Mouse (Mus musculus): ENCODE data around the gene Rnf216.
A peak's percentile ranks its signal among the peaks of the same experiment; 100 is the strongest.

The Rnf216 gene

DNA sequence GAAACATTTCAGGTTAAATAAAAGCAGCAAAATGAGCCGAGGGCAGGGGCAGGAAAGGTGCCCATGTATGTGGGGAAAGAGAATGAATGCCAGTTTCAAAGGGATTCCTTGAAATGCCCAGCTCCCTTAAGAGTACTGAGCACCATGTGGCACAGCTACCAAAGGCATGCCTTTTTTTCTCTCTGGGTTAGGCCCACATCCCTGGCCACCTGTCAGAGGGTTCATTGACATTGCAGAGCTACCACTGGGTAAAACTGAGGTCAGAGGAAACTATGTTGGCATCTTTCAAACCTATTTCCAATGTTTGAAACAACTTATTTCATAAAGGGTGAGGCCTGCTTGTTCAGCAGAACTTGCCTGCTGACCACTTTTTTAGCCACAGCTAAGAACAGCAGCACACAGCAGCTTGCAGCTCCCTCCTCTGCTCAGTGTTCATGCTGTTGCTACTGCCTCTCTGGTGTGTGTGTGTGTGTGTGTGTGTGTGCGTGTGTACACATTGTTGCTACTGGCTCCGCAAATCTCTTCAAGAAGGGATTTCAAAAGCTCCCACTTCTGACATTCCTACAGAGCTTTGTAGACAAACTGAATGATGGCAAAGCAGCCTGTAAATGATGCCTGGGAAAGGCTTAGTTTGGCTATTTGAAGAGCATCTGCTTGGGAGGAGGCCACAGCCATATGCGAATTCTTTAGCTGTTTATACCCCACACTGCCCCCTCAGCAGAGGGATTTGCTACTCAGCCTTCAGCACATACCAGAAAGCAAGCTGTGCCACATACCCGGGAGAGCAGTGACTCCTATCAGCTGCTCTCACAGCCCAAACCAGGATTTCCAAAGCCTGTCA, 59.4 kb downstream of the Rnf216 start:
- no peak for DNase-seq (ENCODE audit: low read depth)

DNA sequence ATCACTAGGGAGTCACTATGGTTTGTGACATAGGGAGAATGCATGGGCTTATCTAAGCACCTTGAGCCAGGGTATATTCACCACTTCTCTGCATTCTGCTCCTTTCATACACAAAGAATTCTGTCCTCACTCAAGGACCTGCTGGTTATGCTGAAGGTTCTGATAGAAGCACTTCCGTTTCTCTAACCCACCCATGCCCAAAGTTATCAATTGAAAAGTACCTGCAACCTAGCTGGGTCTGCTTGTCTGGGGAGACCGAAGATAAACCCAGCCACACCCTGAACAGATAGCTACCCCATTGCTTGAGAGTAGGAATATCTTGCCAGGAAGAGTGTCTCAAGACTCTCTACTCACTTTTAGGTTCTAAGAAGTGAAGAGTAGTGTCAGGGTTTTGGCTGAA, 60.1 kb downstream of the Rnf216 start:
- no peak for DNase-seq (ENCODE audit: low read depth)

DNA sequence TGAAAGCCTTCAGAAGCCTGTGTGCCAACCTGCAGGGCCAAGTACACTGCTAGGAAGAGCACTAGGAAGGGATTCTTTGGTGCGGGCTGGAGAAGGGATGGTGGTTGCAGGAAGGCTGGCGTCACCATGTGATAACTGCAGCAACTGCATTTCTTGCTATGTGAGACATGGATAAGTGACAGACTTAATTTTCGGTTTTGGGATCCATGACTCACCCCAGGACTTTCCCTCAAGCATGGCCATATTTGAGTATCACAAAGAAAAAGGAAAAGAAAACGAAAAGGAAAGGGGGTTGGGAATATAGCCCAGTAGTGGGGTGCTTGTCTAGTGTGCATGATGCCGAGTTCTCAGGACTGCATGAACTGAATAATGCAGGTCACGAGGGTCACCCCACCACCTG, 60.9 kb downstream of the Rnf216 start:
- no peak for DNase-seq (ENCODE audit: low read depth)

DNA sequence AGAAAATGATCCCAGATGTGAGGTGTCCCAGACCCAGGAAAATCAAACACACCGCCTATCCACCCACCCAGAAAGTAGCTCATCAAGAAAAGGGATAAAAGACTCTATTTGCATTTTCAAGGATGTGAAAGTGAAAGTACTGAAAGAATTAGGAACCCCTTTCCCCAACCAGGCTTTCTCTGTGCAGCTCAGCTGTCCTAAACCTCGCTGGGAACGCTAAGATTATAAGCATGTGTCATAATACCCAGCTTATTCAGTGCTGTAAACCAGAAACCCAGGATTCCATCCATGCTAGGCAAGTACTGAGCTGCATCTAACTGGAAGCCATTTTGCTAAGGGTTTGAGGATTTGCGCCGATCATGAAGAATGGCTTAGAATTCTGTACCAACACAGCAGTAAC, 62.5 kb downstream of the Rnf216 start:
- DNase-seq (ENCODE audit: low read depth) = no peak

DNA sequence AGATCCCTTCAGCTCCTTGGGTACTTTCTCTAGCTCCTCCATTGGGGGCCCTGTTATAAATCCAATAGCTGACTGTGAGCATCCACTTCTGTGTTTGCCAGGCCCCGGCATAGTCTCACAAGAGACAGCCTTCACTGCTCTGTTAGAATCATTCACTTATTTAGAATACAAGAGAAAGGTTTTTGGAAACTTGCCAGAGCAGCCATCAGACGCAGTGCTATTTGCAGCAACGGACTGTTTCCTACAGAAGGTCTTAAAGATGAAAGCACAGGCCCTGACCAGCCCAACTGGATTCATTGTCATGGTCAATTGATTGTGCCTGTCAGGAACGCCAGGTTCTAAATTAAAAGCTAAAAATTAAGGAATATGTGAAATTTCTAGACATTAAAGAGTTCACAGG, 63.0 kb downstream of the Rnf216 start:
- no peak for DNase-seq (ENCODE audit: low read depth)

DNA sequence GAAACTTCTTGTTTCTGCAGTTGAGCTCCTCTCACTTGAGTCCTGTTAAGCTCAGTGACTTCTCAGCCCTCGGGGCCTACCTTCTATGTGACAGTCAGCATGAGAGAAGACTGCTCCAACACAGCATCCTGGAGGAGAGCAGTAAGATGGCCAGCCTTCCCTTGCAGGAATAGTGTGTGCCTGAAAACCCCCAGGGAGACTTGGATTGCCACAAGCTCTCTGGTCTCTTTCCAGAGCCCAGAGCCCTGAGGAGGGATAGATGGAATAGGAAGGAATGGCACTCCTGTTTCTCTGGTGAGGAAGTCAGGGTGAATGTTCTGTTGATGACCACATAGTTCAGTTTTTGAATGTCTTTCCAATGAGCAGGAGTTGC, 63.8 kb downstream of the Rnf216 start:
- no peak for DNase-seq (ENCODE audit: low read depth)

DNA sequence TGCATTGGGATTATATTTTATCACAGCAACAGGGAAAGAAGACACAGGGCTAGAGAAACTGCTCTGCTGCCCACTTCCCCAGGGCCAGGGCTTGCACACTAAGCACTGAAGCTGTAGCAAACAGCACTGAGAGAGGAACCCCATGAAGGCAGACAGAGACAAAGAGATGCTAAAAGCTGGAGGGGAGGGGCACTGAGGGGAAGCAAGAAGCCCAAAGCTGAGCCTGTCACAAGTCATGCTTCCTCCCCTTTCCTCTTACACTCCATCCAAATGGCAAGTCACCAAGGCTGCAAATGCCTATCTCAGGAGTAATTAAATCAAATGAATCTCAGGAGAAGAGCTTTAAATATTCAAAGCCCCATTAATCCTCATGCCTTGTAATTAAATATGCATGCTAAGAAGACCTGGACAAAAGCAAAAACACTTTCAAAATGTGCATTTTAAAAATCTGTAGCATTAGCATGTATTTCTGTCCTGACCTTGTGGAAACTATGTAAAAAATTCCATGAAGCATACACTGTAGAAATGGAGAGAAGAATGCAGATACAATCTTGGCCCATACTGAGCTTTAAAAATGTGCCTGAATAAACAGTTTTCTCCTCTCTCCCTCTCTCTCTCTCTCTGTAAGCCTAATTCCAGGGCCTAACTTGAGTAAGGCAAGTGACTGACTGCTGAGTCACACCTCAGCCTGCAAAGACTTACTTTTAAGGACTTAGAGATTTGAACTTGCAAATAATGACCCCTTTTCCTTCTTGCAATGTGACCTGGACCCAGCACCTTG, 64.4 kb downstream of the Rnf216 start:
- no peak for DNase-seq (ENCODE audit: low read depth)

DNA sequence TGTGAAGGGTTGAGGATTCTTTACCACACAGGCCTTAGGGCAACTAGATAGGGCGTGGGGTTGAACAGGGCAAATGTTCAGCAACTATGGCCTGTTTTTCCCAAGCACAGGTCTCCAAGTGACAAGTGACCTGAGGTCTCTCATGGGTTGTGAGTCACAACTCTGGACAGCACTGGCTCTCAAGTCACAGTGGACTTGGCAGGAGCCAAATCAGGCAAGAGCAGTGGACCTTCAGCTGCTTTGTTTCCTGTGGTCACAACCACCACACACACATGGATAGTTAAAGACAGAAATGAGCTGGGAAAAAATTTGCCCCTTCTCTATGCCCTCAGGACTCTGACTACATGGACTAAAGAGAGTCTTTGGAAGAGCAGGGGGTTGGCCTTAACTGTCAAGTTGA, 65.2 kb downstream of the Rnf216 start:
- DNase-seq (ENCODE audit: low read depth) = no peak

DNA sequence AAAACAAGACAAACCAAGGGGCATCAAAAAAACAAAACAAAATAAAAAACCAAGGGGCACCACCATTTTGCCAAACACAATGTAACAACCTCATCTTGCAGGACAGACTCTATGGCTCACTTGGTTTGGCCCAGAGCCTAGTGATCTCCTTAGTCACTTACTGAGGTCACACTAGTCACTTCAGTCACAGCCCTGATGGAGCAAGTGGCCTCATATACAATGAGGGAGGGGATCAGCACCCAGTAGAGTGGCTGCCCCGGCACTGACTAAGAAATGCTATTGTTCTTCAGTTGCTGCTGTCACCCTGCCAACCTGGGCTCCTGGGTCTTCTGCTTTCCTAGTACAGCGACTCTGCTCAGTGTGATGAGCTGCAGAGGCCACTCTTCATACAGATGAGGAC, 68.9 kb downstream of the Rnf216 start:
- DNase-seq (ENCODE audit: low read depth) = no peak

DNA sequence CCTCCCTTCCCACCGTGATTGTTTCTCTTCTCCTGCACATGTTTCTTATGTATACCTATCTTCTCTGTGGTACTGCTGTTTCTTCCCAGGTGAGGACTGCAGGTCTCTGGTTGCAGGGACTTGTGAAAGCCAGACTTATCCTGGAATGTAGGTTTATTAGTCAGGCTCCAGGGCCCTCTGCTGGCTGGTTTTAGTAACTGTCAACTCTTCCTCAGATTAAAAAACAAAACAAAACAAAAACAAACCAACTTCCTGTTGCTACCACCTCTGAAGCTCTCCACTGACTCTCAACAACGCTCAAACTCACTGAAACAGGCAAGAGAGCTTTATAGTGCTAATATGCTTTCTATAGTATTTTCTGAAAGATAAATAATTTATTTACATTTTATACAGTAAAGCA, 69.5 kb downstream of the Rnf216 start:
- DNase-seq (ENCODE audit: low read depth) = no peak

DNA sequence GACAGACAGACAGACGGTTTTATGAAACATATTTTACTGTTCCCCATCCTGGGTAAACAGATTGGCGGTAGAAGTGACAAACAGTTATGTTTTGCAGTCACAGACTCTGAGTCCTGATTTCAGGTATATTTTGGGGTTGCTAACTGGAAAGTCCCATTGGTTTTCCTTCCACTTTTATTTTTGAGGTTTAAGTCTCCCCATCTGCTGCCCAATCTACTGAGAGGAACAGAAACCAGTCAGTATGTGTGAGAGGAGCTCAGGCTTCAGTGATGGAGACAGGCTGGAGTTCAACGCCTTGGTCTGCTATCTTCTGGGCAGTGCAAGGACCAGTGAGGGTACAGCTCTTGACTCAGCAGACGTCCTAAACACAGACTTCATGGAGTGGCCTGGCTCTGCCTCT, 74.0 kb downstream of the Rnf216 start:
- DNase-seq (ENCODE audit: low read depth) = no peak

DNA sequence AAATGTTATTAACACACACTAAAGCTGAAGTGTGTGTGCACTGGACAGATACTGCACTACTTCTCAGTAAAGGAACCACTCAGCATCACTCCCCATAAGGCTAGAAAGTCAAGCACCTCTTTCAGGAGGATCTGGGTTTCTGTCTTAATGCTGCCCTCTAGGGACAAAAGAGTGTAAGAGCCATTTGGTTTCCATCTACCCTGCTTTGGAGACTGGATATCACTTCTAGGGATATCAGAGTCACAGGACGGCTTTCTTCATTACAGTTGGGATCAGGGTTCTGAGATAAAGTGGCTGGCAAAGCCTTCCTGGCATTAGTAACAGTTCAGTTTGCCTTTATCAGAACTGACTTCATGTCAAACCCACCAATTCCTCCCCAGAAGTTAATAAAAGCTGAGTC, 75.6 kb downstream of the Rnf216 start:
- peak; percentile 79 for DNase-seq (ENCODE audit: low read depth)

DNA sequence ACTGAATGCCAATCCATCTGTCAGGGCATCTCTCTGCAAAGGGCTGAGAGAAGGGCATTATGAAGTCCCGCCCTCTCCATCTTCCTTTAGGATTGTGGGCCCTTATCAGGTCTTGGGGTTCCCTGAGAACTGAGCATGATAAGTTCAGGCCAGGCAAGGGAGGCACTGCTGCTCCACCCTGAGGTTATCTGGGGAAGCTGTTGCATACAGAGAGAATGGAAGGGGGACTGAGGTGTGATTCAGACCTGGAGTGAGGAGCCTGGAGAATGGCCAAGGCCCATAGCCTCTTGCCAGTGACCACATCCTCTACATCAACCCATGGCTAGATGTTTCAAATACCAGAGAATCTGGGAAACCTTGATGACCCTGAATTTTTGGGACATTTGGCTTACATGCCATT, 76.7 kb downstream of the Rnf216 start:
- DNase-seq (ENCODE audit: low read depth) = no peak

DNA sequence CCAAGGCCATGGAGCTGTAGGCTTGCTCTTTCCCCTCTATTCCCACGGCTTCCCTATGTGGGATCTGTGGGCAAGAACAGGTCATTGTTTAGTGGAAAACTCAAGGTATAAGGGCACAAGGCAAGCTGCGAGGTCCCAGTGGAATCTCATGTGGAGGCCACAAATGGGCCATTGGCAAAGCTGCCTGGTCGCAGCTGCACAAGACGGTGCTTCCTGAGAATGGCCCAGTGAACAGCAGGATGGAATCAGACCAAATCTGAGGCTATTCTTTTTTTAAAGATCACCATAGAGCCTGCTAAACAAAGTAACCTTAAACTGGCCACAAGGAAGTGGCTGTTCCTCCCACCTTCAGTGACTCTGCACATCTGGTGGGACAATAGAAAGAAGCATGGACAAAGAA, 77.5 kb downstream of the Rnf216 start:
- DNase-seq (ENCODE audit: low read depth) = no peak

DNA sequence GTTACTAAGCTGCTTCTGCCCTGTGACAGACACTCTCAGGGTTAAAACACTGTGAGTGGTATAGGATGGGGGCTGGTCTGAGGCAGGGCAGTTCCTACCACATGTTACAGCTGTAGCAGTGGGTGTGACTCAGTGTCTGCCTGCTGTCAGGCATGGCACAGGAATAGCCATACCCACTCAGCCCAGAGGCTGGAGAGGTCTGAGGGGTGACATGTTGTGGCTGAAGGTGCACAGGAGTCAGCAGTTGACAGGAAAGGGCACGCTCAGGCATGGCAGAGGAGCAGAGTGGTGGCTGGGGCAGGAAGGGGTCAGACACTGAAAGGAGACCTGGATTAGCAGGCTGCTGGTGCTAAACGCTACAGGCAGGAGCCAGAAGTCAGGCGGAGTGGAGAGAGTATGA, 78.7 kb downstream of the Rnf216 start:
- no peak for DNase-seq (ENCODE audit: low read depth)

DNA sequence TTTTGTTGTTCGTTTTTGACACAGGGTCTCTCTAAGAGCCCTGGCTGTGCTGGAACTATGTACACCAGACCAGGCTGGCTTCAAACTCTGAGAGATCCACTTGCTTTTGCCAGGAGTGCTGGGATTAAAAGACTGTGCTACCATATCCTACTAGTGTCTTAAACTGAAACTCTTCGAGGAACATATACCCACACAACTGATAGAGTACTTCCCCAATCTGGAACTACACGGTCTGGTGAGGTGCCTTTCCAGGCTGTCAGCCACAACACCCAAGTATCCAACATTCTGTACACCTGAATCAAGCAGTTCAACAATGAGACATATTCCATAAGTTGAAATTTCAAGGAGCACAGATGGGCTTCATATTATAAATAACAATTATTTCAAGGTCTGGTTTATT, 79.5 kb downstream of the Rnf216 start:
- no peak for DNase-seq (ENCODE audit: low read depth)

DNA sequence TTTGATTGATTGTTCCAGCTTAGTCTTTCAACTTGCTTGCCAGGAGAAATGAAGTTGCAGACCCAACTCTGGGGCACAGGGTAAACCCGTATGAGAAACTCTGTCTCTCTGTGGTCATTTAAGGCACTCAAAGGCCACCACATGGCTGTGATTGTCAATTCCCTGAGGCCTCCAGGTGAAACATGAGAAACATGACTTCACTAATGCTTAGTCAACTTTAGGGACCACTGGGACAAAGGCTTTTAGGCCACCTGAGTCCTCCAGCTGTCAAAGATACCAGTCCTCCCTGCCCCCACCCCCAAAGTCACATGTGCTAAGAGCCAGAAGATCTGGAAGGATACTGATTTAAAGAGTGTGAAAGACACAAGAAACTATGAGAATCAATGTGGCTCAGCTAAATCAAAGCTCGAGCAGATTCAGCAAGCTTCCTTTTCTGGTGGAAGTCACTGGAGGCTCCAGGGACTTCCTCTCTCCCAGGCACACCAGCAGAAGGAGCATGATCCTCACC, 80.1 kb downstream of the Rnf216 start:
- DNase-seq (ENCODE audit: low read depth) = no peak

DNA sequence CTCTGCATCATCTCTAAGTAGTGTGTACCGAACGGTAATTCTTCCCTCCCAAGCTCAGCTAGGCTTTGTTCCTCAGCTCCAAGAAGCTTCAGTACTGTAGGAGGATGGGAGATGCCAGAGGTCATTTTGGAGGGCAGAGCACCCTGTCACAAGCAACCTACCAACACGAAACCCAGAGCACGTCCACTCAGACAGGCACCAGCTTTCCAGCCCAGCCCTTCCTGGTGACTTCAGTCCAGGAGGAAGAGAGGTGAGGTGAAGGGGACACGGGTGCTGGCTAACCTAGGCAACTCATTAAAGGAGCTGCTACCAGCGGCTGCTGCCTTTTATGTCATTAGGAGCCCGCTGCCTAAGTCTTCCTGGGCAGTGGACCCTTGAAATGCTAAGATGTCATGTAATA, 81.1 kb downstream of the Rnf216 start:
- no peak for DNase-seq (ENCODE audit: low read depth)

DNA sequence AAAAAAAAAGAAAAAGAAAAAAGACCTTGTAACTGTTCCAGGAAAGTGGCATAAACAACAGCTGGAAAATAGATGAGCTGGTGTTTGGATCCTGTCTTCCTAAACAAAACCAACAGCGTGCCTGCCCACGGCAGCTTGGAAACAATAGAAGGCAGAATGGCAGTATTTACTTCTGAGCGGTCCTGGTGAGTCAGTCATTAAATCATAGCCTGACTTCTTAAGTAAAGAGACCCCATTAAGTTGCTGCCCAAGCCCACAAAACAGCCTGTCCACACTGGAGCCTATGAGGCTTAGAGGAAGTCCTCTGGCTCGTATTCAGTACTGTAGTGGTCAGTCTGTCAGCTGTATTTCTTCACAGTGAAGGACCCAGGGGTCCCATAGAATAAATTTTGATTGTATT, 81.6 kb downstream of the Rnf216 start:
- DNase-seq (ENCODE audit: low read depth) = no peak

DNA sequence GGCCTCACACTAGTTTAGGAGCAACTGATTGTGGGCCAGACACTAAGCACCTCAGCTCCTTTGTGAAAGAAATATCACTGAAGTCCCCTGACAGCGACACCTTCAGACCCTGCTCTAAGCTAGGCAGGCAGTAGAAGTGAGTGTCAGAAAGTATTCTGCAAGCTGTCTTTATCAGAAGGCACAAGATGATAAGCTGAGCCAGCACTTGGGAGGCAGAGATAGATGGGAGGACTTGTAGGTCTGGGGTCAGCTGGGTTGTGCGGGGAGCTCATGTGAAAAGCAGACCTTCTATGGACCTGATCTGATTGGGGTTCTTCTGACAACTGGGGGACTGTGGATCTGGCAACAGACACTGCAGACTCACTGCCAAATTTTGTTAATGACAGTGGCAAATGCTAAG, 88.9 kb downstream of the Rnf216 start:
- DNase-seq (ENCODE audit: low read depth) = peak; percentile 32

DNA sequence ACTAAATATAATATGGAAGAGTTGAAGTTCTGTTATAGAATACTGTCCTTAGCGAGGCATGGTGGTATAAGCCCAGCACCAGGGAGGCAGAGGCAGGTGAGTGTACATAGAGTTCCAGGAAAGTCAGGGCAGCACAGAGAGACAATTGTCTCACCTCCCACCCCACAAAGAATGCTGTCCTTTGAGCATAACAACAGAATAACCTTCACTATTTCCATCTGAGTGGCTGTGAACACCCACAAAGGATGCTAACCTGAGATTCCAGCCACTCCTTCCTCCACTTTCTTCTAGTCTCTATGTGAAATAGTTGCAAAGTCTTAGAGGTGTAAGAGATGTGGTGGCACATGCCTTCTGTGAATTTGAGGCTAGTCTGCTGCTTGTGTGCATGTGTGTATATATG, 89.8 kb downstream of the Rnf216 start:
- no peak for DNase-seq (ENCODE audit: low read depth)

DNA sequence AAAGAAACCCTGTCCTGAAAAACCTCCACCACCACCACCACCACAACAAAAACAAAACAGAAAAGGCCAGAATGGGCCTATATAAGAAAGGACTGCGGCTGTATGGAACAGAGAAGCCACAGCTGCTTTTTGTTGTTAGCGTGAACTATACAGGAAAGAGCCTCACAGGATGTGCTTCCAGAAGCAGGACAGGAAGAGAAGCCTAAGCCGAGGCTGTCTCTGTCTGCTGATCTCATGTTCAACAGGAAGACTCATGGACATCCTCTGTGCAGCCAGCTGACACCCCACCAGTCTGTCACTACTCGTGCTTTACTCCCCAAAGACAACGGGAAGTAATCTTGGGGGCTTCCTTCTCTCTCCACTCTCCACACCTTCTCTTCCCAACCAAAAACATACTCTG, 95.4 kb downstream of the Rnf216 start:
- no peak for DNase-seq (ENCODE audit: low read depth)

DNA sequence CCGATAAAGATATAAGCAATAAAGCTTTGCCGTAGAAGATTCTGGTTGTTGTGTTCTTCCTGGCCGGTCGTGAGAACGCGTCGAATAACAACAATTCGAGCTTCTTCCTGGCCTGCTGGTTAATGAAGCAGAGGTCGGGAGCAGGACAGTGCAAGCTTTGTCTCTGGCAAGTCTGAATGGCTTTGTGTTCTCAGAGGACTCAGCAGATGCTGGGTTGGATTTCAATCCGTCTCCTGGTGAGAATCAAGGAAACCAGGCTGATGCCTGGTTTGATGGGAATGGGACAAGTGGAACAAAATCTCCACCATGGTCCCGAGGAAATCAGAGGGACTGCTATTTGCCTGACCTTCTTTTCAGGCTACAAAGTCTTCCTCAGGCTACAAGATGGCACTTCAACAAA, 103.4 kb downstream of the Rnf216 start:
- DNase-seq (ENCODE audit: low read depth) = no peak
